ENCODE assay signal across 25 mouse cellular contexts in the genomic region with DNA sequence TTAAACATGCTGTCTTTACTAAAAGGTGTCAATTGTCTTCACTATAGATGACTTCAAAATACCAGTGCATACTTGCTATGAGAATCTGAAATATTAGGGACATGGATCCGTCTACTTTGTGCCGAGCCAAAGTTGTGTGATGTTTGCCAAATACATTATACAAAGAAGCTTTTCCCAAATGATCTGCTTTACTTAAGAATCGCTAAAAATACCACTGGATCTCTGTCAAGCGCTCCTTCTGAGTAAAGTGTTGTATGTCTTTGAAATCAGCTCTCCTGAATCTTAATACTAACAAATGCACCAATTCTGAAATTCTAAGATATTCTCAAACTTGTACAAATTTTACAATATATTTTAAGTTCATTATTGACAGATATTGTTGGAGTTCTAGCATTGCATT.
"Had no signal": no experiment of that assay in that cellular context is flagged by ENCODE, and none has a peak within 500 bp of the region (broad histone marks: within the 10 kb centered on the region; RNA-seq: fewer than 3 reads in every experiment).

No protein-coding gene starts in this region.

- DNase-seq: gastrocnemius, adult 2 months; gastrocnemius, postnatal 10 days; gastrocnemius, postnatal 25 days; heart, adult 18-20 months; heart, postnatal 10 days; heart, postnatal 4 days; kidney, adult 18-20 months; kidney, adult 8-10 months; kidney, postnatal 10 days; kidney, postnatal 25 days; kidney, postnatal 4 days; liver; liver, embryonic 13.5 days had no signal

- ATAC-seq: hindbrain, embryonic 16.5 days; inflammation-experienced regulatory T-cells, adult 6 months; intestine, embryonic 15.5 days; intestine, postnatal 0 days had no signal

- H3K27ac ChIP-seq: gastrocnemius, adult 2 months; heart, embryonic 10.5 days; hindbrain, embryonic 10.5 days; hindbrain, embryonic 12.5 days; hindbrain, embryonic 14.5 days; intestine, embryonic 15.5 days; limb, embryonic 10.5 days; limb, embryonic 12.5 days; liver, embryonic 13.5 days; liver, embryonic 15.5 days had no signal

- H3K4me3 ChIP-seq: gastrocnemius, adult 2 months; heart, embryonic 10.5 days; heart, embryonic 12.5 days; hindbrain, embryonic 10.5 days; hindbrain, embryonic 12.5 days; intestine, embryonic 15.5 days; limb, embryonic 10.5 days; limb, embryonic 12.5 days; liver, embryonic 13.5 days; liver, embryonic 15.5 days had no signal
